Mouse (Mus musculus): ENCODE measurements around the gene Gm10521.

GRCm38 (mm10) chr1:171848201-171848600 is 47.3 kb upstream of the Gm10521 start:
- TF ChIP-seq CTCF (conservative IDR thresholded peaks at IDR 0.05; ENCODE audit: low read length) = no peak
- TF ChIP-seq POU5F1 (IDR thresholded peaks at IDR 0.05; ENCODE audit: borderline replicate concordance, low read length) = no peak
- no peak for TF ChIP-seq NANOG (IDR thresholded peaks at IDR 0.05; ENCODE audit: borderline replicate concordance, low read length)
